Mouse (Mus musculus): Measurements from ENCODE around the gene Plscr1.

The Plscr1 gene

GRCm38 (mm10) chr9:92260481-92261159 lies 11.1 kb downstream of the Plscr1 start:
- CTCF ChIA-PET, result no interaction called here

GRCm38 (mm10) chr9:92265719-92266118 lies 16.2 kb downstream of the Plscr1 start:
- CTCF ChIA-PET, result no interaction called here

- CTCF ChIA-PET, result no interaction called here
Measured at GRCm38 (mm10) chr9:92266558-92267171, 17.1 kb downstream of the Plscr1 start.

DNA sequence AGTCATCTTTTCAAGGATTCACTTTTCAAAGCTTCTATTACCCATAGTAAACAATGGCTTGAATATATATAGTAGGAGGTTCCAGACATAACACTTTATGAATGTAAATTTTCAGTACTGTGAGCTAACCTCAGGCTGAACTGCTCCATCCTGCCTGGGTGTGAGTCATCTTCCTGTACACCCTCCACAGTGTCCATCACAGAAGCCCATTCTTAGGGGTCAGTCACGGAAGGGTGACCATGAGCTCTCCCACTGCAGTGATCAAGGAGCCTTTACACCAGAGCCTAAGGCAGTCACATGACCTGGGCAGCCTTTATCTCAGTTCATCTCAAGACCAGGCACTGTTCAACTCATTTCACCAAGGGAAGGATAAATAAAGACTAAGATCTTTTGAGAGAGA lies 18.2 kb downstream of the Plscr1 start:
- CTCF ChIA-PET, result no interaction called here

- CTCF ChIA-PET, result no interaction called here
Measured at GRCm38 (mm10) chr9:92269829-92270404, 20.4 kb downstream of the Plscr1 start.

DNA sequence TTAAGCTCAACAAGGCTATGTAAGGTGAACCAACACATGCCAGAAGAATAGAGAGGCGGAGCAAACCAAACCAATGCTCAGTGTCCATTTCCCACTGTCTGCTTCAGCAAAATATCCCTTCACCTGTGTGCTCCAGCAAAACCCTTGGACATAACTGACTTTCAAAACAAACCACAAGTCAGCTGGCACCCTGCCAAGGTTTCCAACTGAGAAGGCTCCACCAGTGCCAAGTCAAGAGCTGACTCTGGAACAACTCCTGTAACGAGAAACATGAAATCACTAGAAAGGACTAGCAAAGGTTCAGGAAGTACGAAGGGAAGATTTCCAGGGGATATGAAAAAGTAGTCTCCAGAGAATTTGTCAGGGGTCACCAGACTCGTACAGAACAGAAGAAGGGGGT lies 21.4 kb downstream of the Plscr1 start:
- CTCF ChIA-PET, result no interaction called here

GRCm38 (mm10) chr9:92272650-92273049 lies 23.1 kb downstream of the Plscr1 start:
- CTCF ChIA-PET, result no interaction called here

- CTCF ChIA-PET, result no interaction called here
Measured at GRCm38 (mm10) chr9:92273271-92273670, 23.7 kb downstream of the Plscr1 start.

DNA sequence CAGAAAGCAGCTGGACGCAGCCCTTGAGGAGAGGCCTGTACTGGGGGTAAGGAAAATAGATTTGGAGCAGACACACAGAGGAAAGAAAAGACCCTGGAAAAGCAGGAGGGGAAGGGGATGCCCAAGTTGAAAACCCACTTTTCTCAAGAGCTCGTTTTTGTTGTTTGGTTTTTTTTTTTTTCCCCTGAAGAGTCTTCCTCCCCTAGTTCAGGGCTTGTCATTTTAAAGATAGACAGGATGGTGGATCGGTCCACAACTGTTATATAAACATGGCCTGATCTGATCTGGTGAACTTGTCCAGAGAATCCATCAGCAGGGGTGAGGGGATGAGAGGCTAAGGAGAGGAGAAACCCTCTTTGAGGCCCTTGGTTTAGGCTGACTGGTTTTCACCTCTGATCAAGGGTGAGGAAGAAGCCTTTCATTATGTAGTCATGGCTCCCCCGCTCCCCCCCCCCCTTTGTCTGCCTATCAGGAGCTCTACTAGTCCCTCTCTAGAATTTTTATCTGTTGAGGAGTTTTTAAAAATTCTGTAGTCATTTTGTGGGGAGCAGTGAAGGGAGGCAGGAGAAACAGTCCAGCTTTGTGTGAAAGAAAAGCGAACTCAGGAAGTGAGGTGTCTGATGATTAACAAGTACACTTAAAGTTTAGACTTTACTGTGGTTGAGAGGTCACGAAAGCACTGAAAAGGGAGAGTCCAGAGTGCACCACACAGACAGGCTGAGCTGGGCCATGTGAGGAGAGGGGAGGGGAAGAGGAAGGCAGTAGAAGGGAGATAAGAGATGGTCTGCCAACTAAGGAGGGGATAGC lies 24.6 kb downstream of the Plscr1 start:
- CTCF ChIA-PET, result no interaction called here

DNA sequence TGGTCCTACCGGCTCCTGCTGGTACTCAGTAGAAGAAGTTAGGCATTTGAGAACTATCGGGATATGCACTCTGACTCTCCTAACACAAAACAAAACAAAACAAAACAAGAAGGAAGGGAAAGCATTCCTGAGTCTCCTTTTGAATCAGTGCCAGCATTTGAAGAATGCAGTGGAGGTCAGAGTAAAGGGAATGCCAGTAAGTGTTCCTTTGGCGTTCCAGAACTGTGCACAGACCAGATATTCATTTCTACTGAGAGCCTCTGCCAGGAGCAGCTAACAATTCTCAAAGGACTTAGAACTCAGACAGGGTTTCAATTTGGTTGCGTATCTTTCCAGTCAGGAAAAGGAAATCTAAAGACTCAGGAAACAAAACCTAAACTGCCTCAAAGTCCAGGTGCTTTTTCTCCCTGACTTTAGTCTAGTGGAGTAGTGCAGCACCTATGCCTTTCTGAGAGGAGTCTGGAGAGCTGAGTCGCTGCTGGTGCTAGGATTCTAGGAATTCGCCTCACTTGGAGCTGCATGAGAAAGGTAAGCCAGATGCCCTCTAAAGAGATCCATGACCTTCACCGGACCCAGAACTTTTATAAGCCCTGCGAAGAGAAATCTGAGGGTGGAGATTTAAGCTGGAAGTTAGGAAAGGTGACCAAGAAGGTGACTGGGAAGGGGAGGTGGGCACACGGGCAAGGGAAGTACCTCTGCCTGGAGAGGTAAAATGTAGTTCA lies 26.1 kb downstream of the Plscr1 start, which contains the start of gene Plscr2:
Gene Plscr2 (plus strand): TSS at position 117 of the 722 bp plus-strand sequence.
- CTCF ChIA-PET, result no interaction called here

DNA sequence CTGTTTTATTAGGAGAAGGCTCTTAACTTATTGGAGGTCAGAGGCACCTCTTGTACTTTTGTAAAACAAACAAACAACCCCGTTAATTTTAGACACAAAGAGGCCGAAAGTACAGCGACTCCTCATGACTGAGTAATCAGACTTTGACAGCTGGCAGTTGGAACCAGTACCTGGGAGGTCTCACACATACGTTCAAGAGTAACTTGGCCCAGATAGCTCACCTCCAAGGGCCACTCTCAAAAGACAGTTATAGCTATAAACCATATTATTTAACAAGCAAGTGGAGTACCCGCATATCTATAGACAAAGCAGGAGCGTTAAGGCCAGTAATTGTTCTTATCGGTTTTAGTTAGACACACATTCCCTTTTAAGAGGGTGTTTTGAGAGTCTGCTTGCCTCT lies 26.8 kb downstream of the Plscr1 start:
- CTCF ChIA-PET, result no interaction called here

DNA sequence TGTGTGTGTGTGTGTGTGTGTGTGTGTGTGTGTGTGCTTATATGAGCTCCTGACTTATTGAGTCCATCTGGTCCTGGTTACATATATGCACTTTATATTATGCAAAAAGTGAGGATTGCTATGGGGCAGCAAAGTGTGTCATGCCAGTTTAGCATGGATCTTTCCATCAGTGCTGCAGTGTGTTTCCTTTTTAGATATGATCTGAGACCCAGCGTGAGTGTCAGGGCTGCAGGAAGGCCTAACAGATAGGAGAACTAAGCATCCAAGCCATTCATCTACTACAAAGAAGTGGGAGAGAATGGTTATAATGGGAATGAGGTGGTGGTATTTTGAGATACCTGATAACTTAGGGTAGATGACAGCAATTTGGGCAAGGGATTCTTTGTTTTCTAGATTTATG lies 30.5 kb downstream of the Plscr1 start:
- CTCF ChIA-PET, result no interaction called here

DNA sequence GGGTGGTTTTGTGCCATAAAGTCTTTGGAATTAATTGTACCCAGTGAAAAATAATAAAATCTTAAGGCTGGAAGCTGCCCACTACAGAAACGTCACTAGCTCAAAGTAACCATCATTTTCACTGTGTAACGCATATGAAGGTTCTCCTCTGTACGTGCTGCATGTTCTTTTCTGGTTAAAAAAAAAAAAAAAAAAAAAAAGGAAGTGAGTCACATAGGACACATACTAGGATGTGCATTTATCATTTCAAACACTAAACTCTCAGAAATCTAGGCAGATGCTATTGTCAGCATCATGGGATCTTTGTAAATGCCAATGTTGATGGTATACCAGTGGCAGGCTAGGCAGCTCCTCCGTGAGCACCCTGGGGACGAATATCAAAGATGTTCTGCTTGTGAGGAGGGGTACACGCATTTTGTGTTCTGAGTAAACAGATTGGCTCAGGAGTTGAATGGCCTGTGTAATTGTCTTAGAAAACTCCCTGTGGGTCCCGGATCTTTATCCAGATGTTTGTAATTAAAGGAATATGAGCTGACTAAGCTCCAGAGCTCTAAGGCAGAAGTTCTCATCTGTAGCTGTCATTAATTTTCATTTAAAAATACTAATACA lies 33.1 kb downstream of the Plscr1 start:
- CTCF ChIA-PET, result no interaction called here

- CTCF ChIA-PET, result no interaction called here
Measured at GRCm38 (mm10) chr9:92289675-92290074, 40.1 kb downstream of the Plscr1 start.

DNA sequence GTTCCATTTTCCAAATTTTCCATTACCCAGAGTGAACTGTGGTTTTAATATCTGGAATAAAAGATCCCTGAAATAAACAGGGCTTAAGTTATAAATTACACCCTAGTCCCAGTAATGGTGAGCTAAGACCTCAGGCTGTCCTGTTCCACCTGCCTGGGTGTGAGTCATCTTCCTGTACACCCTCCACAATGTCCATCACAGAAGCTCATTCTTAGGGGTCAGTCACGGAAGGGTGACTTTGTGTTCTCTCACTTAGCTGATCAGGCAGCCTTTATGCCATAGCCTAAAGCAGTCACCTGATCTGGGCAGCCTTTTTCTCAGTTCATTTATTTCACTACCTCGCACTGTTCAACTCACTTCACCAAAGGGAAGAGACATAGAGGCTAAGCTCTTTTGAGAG lies 42.6 kb downstream of the Plscr1 start:
- CTCF ChIA-PET, result no interaction called here

DNA sequence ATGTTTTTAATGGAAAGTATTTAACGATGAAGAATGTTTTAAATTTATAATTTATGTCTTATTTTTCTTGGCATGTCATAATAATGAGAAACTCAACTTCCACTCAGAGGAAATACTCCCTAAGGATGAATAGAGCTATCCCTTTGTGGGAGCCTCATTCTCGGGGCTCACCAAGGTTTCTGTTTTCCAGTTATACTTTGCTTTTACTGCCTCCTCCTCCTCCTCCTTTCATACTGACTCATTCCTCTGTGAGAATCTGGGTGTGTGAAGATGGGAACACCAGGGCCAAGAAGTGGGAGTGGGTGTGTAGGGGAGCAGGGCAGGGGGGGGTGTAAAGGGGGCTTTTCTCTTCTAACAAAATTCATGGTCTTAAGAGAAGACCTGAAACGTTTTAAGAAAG lies 43.4 kb downstream of the Plscr1 start:
- CTCF ChIA-PET, result no interaction called here

GRCm38 (mm10) chr9:92293560-92294548 lies 44.3 kb downstream of the Plscr1 start:
- CTCF ChIA-PET, result no interaction called here

DNA sequence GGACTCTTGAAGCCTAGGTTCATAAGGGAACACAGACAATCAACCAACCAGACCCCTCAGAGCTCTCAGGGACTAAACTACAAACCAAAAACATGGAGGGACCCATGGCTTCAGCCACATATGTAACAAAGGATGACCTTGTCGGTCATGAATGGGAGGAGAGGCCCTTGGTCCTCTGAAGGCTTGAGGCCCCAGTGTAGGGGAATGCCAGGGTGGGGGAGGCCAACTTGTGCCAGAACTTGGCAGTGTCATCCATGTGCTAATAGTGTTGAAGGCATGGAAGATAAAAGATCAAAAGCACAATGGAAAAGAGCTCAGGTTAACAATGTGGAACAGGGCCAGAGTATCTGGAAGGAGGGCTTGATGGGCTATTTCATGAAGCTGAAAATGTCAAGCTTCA lies 48.7 kb downstream of the Plscr1 start:
- CTCF ChIA-PET, result no interaction called here

GRCm38 (mm10) chr9:92301213-92301612 lies 51.7 kb downstream of the Plscr1 start:
- CTCF ChIA-PET, result no interaction called here

- CTCF ChIA-PET, result no interaction called here
Measured at GRCm38 (mm10) chr9:92305075-92305474, 55.5 kb downstream of the Plscr1 start.

All from spleen, embryonic (tissue).